Mouse (Mus musculus) ES-CJ7 (cell line): ENCODE results near the gene Ube2l3.
"Not testable (repeated sequence)": the region's sequence is repeated elsewhere in the genome, so short reads cannot be mapped to it uniquely, and the experiment has no call there.

Experiments
- DNase-seq: peaks from one replicate; pipeline ENCODE4 v3.0.0; 2011; ENCODE audit warnings: low read depth, low spot score

Ube2l3 gene

GRCm38 (mm10) chr16:17208389-17209361 lies 6.2 kb upstream of the Ube2l3 start, which contains the start of gene Rimbp3:
Gene Rimbp3 (plus strand): TSS chr16:17208603.
- DNase-seq, result peak; percentile 93

- DNase-seq, result peak; percentile 68
Measured at GRCm38 (mm10) chr16:17204990-17205389, 2.5 kb upstream of the Ube2l3 start.

- no peak for DNase-seq
Measured at GRCm38 (mm10) chr16:17201977-17202376, 472 bp downstream of the Ube2l3 start.

DNA sequence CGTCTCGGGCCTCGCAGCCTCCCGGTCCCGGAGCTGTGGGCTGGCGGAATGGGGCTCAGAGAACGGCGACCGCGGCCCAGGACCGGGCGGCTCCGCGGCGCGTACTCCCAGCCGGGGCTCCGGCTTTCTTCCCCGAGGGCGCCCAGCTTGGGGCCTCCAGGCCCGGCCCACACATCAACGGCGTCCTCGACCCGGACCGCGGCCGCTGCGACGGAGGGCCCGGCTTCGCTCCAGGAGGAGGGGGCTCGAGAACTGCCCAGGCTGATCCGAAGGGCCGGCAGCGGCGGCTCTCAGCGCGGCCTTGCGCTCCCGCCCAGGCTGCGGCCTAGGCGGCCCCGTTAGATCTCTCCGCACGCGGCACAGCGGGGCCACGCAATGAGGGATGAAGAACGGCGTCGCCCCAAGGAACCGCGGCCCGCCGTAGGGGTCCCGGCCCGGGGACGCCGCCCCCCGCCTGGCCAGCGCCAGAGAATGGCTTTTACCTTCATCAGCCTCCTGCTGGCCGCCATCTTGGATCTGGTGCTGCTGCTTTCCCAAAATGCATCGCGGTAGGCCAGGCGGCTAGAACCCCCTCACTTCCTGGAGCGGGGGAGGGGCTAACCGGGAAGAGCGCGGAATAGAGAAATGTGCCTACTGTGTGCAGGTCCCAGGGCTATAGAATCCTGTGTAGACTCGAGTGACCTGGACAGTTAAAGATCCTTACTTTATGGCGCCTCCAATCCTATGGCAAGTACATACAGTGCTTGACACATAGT lies 1.3 kb downstream of the Ube2l3 start:
- peak; percentile 91 for DNase-seq

DNA sequence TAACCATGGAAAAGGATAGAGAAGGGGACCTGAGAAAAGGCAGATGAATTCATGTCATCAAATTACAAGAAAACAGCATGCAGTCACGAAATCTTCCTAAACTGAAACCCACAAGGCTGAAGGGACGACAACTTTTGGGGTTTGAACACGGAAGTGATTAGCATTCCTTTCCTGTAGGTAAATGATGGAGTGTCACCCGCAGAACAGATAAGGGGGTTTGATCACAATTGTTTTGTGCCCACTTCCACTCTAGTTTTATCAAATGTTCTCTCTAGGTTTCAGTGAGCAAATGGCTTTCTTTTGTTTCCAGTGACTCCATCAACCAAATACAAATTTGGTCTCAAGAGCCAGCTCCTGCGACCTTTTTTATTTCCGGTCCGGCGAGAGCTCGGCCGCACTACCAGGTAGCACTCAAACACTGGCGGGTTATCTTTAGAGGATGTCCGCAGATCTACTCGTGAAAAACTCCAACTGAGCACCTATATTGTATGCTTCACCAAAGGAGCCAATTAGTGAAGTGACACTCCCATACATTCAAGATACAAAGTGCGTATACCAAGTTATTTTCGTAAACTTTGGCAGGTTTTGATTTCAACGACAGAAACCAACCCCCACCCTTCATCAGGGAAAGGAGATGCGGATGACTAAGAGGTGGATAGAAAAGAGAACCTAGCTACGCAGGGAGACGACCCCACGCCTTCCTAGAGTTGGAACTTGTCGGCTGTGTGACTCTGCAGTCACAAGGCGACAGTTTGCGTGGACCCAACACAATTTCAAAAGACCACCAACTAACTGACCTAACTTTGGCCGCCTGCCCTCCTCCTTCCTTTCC lies 2.1 kb downstream of the Ube2l3 start:
- DNase-seq, result no peak

DNA sequence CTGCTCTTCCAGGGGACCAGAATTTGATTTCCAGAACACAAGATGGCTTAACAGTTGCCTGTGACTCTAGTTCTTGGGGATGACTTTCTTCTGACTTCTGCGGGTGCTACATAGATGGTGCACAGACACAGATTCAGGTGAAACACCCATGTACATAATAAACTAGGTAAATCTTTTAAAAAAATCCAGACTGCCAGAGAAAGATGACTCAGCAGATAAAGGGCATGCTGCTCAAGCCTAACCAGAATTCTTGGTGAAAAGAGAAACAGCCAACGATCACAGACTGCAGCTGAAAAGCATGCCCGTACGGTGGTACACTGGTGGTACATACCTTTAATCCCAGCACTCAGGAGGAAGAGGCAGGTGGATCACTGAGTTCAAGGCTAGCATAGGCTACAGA lies 8.6 kb downstream of the Ube2l3 start:
- no peak for DNase-seq

- DNase-seq, result no peak
Measured at GRCm38 (mm10) chr16:17185475-17185874, 17.0 kb downstream of the Ube2l3 start.

DNA sequence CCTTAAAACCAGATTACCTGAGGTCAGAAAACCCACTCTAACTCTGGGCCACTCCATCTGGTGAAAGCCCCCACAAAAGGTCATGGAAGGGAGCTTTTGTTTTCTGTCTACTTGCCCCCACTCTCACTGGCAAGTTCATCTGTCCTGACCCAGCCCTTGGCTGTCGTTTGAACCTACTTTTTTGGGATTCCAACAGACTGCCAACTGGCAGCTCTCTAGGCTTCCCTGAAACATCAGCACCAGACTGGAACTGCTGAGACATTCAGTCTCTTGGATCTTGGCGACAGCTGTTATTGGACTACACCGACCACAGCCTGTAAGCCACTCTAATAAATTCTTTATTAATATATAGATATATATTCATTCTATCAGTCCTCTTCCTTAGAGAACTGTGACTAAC lies 19.4 kb downstream of the Ube2l3 start:
- no peak for DNase-seq

DNA sequence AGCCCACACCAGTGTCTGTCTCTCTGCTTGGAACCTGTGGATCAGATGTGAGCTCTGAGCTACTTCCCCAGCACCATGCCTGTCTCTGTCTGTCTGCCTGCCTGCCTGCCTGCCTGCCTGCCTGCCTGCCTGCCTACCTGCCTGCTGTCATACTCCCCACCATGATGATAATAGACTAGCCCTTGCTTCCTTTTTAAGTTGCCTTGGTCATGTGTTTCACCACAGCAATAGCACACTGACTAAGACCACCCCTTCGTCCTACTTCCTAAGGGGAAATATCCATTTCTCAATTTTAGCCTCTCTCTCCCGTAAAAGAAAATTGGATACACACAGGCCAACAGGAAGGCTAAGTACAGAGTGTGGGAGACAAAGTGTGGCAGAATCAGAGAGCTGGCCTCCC lies 20.3 kb downstream of the Ube2l3 start:
- DNase-seq, result no peak

DNA sequence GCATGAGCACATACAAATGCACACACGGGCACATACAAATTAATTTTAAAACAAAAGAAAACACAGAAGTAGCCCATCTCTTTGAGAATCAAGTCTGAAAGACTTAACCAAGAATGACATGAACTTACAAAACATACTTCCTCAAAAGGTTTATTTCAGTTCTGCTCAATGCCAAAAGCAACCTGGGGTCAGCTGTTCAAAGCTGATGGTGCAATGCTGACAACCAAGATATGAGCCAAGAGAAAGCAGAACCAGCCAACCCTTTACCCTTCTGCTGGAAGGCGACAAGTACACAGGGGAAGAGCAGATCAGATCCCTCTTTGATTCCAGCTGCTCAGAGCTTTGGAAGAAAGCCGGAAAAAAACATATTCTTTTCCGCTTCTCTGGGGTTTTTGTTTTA lies 21.1 kb downstream of the Ube2l3 start:
- DNase-seq, result no peak

DNA sequence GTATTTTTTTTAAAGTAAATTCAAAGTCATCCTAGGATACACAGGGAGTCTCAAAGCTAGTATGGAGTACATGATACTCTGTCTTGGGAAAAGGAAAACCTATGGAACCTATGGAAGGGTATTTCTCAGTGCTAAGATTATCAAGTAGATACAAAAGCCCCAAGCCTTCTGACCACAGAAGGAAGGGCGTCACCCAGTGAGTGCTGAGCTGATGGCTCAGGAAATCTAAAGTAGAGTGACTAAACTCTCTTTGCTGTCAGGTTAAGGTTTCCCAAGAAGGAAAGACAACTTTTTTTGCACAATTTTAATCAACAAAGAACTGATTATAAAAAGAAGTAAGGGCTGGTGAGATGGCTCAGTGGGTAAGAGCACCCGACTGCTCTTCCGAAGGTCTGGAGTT lies 22.7 kb downstream of the Ube2l3 start:
- no peak for DNase-seq

DNA sequence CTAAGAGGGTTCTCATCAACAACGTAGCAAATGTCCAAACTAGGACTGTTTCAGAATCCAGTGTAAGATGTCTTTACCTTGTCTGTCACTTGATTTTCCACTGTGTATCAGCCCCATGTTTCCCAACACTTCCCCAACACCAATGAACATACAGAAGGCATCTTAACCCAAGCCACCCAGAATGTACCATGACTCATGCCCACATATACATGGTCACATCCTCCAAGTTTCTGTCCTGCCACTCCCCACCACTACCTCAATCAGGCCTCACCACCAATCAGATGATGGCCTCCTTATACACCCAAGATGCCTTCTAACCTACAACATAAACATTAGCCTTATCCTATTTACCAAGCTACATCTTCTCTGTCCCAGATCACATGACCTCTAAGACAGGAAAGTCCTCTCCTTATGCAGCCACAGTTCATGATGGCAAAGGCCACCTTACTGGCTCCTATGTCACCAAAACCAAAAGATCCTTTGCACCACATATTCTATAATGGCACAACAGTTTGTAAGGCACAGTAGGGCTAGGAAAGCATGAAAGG lies 24.8 kb downstream of the Ube2l3 start:
- DNase-seq, result no peak

- no peak for DNase-seq
Measured at GRCm38 (mm10) chr16:17175765-17176164, 26.7 kb downstream of the Ube2l3 start.

GRCm38 (mm10) chr16:17168049-17168448 lies 34.4 kb downstream of the Ube2l3 start:
- DNase-seq, result no peak

DNA sequence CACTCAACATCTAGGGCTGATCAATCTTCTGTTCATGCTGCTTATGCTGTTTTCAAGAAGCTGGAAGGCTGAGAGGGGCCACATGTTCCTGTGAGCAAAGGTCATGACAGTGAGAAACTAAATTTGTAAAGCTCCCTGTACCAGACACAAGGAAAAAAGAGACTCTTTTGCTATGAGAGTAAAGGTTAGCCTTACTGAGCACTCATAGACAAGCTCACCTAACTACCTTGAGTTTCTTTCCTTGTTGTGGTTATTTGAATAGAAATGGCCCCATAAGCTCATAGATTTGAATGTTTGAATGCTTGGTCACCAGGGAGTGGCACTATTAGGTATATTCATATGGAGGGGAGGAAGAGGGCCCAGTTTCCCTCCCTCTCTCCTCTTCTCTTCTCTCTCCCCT lies 35.3 kb downstream of the Ube2l3 start:
- no peak for DNase-seq

DNA sequence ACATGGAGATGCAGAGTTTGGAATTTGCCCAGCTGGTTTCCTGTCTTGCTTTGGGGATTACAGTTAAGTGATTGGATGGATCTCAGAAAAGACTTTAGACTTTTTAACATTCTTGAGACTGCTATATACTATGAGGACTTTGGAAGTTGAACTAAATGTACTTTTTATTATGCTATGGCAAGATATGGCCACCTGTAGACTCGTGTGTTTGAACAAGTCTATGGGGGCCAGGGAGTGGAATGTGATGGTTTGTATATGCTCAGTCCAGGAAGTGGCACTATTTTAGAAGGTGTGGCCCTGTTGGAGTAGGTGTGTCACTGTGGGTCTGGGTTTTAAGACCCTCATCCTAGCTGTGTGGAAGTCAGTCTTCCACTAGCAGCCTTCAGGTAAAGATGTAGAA lies 37.0 kb downstream of the Ube2l3 start:
- not testable (repeated sequence) for DNase-seq

- DNase-seq, result no peak
Measured at GRCm38 (mm10) chr16:17154346-17154745, 48.1 kb downstream of the Ube2l3 start.

- DNase-seq, result no peak
Measured at GRCm38 (mm10) chr16:17151874-17152273, 50.6 kb downstream of the Ube2l3 start.

DNA sequence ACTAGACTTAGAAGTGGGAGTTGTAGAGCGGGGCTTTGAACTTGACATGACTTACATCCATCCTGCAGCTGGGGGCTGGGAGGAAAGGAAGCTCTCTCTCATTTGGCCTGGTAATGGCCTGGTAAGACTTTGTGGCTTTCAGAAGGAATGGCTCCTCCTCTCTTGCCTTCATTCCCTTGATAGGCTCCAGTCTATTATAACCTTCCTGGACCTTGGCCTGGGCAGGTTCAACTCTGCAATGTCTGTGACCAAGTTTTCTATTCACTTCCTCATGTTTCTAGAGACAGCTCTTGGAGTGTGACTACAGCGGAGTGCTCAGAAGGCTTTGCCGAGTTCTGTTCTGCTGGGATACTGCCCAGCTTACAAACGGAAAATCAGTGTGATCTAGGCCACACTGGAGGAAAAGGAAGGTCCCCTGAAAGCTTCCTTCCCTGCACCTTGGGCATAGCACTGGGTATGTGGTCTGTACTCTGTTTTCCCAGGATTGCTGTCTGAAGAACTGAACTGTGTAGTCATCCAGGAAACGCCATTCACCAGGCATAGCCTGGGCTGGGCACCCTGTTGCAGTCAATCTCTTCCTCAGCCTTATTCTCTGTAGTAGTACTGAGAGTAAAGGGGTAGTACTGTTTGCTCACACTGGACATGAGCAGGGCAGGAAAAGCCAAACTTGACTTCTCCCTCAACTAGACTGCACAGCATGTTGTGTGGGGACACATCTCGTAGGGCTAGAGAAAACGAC lies 51.8 kb downstream of the Ube2l3 start:
- DNase-seq, result no peak

DNA sequence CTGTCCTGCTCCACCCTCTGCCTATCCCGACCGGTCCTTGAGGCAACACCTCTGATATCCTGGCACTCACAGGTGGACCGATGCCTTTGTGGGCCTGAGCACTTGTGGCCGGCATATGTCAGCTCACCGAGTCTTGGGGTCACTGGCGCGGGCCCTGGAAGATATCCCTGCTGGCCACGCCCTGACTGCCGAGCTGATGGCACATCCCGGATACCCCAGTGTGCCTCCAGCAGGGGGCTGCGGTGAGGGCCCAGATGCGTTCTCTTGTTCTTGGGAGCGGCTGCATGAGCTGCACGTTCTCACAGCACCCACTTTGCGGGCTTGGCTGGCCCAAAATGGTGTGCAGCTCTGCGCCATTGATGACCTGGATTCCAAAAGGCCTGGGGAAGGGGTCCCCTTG lies 54.4 kb downstream of the Ube2l3 start:
- DNase-seq, result peak; percentile 81
